Mouse (Mus musculus): Measurements from ENCODE around the gene Myo1b.
"Not testable (repeated sequence)": the region's sequence is repeated elsewhere in the genome, so short reads cannot be mapped to it uniquely, and the experiment has no call there.

Myo1b gene

GRCm38 (mm10) chr1:51893521-51894355 lies 22.1 kb downstream of the Myo1b start:
- no peak for DNase-seq

DNA sequence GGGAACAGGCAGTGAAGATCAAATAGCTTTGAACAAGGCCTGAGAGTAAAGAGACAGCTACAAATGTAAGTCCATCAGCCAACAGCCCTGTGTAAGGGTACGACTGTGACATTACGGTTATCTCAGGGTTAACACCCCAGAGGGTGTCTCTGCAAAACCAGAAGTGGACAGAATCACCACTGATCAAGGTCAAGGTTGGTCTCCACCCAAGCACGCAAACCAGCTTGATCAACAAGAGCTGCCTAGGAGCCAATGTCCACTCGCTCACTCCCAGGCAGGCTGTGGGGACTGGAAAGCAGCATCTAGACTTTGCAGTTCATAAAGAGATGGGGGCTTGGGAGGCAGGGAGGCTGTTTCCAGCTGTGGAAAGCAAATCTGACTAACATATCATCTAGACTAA lies 23.9 kb downstream of the Myo1b start:
- DNase-seq, result no peak

DNA sequence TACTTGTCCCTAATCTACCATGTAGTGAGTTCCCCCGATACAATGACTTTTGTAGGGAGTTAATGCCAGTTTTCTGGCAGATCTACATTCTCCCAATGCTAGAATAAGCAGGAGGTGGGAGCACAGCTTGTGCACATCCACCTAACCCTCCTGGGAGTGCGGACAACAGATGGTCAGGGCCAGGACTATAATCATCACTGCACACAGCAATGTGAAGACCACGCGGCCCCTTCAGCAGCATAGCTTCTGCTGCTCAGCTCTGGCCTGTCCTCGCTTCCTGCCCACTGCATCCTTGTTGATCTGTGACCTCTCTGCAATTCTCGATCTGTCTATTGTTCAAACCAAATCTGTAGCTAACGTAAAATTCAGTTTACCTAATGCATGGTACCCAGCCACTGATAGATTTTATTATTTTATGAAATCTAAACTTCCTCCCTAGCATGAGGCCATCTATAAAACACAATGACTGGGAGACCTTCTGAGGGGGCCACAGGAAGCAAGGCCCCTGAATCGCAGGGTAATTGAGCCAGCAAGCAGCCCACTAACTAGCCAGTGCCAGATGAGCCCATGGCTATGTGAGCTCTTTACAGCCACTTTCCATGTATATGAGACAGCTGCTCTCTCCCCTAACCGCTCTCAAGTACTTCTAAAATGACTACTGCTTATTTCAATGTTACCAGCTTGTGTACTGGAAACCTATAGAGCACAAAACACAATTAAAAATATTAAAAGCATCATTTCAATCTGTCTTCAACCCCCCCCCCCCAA lies 27.6 kb downstream of the Myo1b start:
- DNase-seq, result no peak

DNA sequence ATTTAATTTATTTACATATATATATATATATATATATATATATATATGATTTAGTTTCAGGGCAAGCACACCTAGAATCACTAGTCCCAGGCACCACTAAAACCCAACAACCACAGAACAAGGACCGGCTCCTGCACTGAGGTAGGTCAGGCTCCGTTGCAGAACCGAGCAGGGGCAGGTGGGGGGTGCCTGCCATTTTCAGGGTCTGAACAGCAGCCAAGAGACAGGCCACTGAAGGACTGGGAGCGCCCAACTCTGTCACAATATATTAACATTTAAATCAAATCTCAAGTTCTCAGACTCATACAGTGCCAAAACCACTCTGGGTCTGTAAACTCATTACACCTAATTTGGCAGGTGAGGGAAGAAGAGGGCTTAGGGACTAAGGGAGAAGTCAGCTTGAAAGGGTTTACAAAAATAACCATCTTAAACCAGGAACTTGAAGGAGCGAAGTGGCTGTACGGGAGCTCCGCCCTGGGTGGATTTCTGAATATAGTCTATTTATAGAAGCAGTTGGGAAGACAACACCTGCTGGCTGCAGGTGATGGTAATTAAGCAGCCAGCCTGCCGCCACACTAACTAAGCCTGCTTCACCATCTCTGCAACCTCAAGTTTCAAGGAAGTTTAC lies 30.4 kb downstream of the Myo1b start:
- no peak for DNase-seq

DNA sequence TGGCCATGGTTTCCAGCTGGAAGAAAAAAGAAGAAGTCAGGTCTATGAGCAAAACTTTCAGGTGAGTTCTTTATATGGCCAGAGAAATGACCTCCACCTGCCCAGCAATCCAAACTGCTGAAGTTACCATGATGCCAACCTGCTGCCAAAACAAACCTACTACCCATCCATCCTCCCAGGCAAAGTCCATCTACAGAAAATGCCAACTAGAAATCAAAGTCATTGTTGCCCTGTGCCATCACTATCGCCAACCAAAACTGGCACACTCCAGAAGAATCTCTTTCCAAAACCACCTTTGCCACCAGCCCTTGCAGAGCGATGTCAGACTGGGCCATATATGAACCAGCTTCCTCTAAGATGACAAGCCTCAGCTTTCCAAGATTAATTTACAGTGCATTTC lies 32.7 kb downstream of the Myo1b start:
- no peak for DNase-seq

GRCm38 (mm10) chr1:51882752-51883151 lies 33.1 kb downstream of the Myo1b start:
- no peak for DNase-seq

DNA sequence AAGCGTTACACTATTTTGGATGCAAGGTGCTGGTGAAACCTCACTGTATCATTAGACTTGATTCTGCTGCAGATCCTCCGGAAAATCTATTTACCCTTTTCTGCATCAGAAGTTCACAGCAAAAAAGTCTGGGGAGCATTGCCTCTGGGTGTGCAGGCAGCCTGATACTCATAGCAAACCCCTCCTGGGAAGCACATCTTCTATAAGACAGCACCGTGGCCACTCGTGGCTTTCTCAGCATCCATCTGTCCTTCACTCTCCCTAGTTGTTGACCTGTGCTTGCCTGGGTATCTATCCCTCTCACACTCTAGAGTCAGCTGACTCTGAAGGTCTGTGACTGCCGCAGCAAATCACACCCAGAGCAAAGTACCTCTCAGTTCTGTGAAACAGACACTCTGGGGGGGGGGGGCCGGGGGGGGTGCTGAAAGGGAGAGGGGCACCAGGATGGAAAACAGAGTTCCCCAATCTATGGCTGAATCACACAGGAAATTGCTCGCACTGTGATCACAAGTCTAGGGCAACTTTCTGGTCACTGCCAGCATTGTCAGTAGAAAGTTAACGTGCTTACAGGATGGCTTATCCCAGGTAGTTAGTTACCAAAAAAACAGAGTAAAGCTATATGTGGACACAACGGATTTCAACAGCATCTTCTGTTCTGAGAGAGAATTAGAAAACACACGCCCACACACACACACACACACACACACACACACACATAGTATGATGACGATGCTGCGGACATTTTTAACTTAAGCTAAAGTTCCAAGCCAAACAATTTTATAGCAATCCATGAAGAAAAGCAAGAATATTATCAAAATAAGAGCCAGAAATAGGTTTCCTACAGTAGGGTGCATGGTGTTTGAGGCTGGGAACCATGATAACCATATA lies 35.7 kb downstream of the Myo1b start:
- DNase-seq, result no peak

DNA sequence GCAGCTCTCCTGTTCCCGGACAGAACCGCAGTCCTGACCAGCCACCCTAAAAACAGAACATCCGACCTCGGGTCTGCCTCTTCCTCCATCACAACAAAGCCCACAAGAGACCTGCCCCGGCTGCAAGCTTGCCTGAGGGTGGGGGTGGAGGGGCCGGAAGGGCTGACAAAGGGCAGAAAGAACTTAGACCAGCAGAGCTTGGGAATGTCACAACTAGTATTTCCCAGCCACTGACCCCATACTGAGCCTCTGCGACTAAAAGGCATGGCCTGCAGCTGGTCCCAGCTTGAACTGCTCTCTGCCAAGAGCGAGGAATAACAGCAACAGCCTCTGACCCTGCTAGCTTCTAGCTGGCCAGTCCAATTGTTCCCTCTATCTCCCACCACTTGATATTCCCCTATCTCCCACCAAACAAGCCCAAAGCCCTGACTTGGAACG lies 36.5 kb downstream of the Myo1b start:
- no peak for DNase-seq

GRCm38 (mm10) chr1:51875462-51876225 lies 40.2 kb downstream of the Myo1b start:
- no peak for DNase-seq

DNA sequence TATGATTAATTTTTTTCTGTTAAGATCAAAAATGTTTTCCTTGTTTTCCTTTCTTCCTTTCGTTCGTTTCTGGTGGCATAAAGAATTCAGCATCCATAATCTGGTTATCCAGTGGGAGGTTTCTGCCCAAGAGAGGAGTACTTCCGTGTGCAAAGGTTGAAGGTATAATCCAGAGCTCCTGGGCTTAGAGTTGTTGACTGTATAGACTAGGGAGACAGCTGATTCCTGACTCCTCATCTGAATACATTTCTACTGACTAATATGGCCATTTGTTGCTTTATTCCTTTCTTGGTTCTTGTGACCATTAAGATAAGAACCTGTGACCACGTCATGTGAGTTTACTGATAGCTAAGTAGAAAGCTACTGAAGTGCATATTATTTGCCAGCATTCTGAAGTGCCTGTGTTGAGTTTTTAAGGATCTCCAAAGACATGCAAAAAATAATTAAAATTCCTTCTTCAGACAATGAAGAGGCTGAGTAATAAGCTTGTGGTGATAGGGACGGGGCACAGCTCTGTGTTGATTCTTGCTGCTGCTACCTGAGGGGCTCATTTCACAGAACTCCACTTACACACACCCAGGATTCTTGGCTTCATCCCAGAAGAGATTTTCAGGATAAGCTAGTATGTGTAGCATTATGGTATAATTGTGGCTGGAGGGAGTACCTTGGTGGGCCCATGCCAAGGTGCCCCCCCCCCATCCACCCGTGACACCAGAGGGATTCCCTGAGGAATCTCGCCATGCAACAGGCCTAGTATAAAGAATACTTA lies 43.2 kb downstream of the Myo1b start:
- no peak for DNase-seq

DNA sequence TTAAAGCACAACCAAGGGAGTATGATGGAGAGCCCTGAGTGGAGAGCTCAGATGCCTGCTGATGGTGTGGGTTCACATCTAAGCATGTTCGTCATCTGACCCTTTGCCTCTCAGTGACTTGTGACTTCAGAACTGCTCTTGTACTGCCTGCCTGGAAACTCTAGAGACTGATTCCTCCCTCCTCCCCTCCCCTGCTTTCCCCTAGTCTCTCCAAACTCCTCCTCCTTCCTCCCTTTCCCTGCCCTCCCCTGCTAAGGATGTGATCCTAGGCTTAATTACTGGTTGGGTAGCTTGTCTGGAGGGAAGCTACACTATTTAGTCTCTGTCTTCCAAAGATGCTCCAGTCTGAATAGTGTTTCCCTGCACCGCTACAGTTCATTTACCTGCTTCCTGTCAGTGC lies 44.6 kb downstream of the Myo1b start:
- DNase-seq, result not testable (repeated sequence)

GRCm38 (mm10) chr1:51862828-51863421 lies 52.9 kb downstream of the Myo1b start:
- no peak for DNase-seq

GRCm38 (mm10) chr1:51860837-51861236 lies 55.0 kb downstream of the Myo1b start:
- DNase-seq, result no peak

DNA sequence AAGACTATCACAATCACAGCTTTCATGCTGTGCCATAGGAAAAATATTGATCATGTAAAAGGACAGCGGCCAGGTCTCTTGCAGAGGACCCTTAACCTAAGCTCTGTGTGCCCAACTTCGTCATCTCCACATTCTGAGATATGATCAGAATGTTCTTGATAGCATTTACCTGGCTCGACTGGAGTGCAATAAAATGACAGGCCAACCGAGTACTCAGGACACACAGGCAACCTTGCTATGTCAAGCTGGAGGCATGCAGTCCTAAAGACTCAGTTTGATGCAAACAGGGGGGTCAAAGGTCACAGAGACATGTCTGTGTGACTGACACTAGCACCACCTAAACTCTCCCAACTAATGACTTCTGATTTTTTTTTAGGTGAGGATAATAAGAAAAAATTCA lies 58.9 kb downstream of the Myo1b start:
- DNase-seq, result no peak

GRCm38 (mm10) chr1:51856245-51856915 lies 59.5 kb downstream of the Myo1b start:
- no peak for DNase-seq

- DNase-seq, result no peak
Observed at GRCm38 (mm10) chr1:51855541-51856244, 60.2 kb downstream of the Myo1b start.

- peak; percentile 53 for DNase-seq
Observed at GRCm38 (mm10) chr1:51852314-51852713, 63.6 kb downstream of the Myo1b start.

DNA sequence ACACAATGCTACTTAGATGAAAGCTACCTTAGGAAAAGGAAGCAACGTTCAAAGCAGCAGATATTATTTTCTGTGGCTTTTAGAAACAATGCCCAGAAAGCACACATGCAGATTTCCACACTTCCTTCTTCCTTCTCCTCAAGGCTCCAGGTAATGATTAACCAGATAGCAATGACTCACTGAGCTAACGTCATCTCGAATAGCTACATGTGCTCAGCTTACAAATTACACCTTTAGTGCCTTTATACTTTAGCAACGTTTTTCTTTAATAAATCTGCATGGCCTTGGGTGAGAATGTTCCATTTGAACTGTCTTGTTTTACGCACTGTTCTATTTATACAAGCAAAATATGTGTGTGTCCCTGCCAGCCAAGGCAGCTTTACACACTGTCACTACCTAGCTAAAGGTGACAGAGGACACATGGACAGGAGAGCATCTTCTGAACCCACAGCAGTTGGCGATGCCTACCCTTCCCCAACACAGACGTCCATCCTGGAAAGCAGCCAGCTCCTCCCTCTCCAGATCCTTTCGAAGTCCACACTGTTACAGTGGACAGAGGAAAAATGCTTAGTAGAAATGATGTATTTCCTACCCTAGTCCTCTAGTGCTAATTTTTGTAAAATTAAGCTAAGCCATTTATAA lies 66.2 kb downstream of the Myo1b start:
- no peak for DNase-seq
